Mouse (Mus musculus) C2C12 (cell line): ENCODE data around the gene Arhgdib.

Experiments used
- CEBPB ChIP-seq: IDR thresholded peaks from one replicate; pipeline ENCODE4 v1.6.1; 2011; ENCODE audit warnings: low read depth, mild to moderate bottlenecking, control low read depth, moderate library complexity
- CTCF ChIP-seq: IDR thresholded peaks from one replicate; pipeline ENCODE4 v1.5.1; 2011; ENCODE audit not compliant: control insufficient read depth, insufficient read depth, insufficient read length
- FOSL1 ChIP-seq: IDR thresholded peaks from one replicate; pipeline ENCODE4 v1.8.0; 2011; ENCODE audit warnings: mild to moderate bottlenecking, low read length; ENCODE audit not compliant: poor library complexity, insufficient read depth, severe bottlenecking
- MAX ChIP-seq: IDR thresholded peaks from one replicate; pipeline ENCODE4 v1.6.1; 2011; ENCODE audit warnings: mild to moderate bottlenecking, control low read depth
- MYOD1 ChIP-seq: IDR thresholded peaks from one replicate; pipeline ENCODE4 v1.6.1; 2011; ENCODE audit warnings: low read depth; ENCODE audit not compliant: control insufficient read depth, insufficient read length
- MYOG ChIP-seq: IDR thresholded peaks from one replicate; pipeline ENCODE4 v1.6.1; 2011; ENCODE audit not compliant: control insufficient read depth, insufficient read length; ENCODE audit errors: extremely low read depth
- USF1 ChIP-seq: IDR thresholded peaks from one replicate; pipeline ENCODE4 v1.6.1; 2011; ENCODE audit warnings: low read depth, mild to moderate bottlenecking, control low read depth, moderate library complexity

DNA sequence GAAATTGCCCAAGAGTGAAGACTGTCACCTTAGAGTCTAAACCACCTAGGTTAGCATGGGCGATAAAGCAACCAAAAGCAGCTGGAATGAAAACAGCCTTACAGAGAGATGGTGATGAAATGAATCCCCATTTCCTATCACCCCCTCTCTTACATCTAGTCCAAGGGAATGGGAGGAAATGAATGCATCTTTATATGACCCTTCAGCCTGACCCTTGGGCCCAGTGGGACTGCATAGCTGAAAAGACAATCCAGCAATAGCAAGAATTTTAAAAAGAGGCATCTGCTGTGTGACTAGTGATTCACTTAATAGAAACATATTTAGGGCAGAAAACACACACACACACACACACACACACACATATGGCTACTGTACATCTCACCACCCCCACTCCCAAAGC, 14.1 kb downstream of the Arhgdib start:
- no peak for TF ChIP-seq FOSL1
- no peak for TF ChIP-seq CTCF
- no peak for TF ChIP-seq CEBPB
- TF ChIP-seq MYOD1 = no peak
- TF ChIP-seq USF1 = no peak
- no peak for TF ChIP-seq MYOG
- TF ChIP-seq MAX = no peak
